Mouse (Mus musculus) hematopoietic stem cell, adult 5-6 weeks (primary cell): Measurements from ENCODE around the gene Egfl8. TPM values are rescaled to one million over a fixed set of nuclear protein-coding genes. Genes with fewer than 3 reads are reported as not detected.

Source experiments
- ATAC-seq, 2 experiments: fragments of 125-278 bp in 1 of 2; replicated peaks in 1 of 2; 2 replicates each; pipeline ENCODE4 v1.8.0; 2016 to 2017; ENCODE audit warnings: inconsistent platforms in 2 of 2, mild to moderate bottlenecking in 2 of 2, moderate number of reproducible peaks in 2 of 2, low read depth in 1 of 2, moderate TSS enrichment in 1 of 2; ENCODE audit not compliant: low FRiP score in 2 of 2, poor library complexity in 2 of 2, severe bottlenecking in 2 of 2, insufficient read depth in 1 of 2, low TSS enrichment in 1 of 2
- total RNA-seq: library from RNA; stranded (forward); fragments of 172-1452, 232-1000 nt; gene quantifications from 2 replicates; pipeline ENCODE4 v1.2.3, GENCODE M21; 2017

The Egfl8 gene
- total RNA-seq, 1 experiment from 2014 or later, result 4.5 TPM

- 0 out of 4 replicates have a peak, but pooled peaks of 1 of the 2 experiments have one; percentile 24 for ATAC-seq
These were observed 35.9 kb upstream of the Egfl8 start for GRCm38 (mm10) chr17:34651507-34652221.

GRCm38 (mm10) chr17:34650781-34651180 is 35.0 kb upstream of the Egfl8 start:
- ATAC-seq, result no peak

DNA sequence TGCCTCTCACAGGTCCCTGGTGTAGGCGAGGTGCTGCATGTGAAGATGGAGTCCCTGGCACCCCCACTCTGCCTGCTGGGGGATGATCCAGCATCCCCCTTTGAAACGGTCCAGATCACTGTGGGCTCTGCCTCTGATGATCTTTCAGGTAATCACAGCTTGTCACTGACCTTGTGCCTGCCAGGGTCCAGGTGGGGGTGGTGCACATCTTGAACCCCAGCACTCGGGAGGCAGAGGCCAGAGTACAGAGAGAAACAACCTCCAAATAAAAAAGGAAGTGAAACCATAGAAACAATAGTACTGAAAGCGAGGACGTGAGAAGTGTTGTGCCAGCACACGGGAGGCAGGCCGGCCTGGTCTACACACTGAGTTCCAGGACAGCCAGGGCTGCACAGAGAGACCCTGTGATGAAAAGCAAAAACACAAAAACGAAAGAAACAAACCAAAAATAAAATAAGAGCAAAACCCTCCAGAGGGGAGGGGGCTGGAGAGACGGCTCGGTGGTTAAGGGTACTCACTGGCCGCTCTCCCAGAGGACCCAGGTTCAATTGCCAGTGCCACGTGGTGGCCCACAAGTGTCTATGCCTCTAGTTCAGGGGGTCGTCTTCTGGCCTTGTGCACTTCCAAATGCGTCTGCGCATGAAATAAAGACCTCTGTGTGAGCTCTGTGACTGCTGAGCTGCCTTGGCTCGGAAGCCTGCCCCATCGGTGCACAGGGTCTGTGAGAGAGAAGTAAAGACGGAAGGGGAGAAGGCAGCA is 33.5 kb upstream of the Egfl8 start:
- no peak for ATAC-seq

GRCm38 (mm10) chr17:34648141-34648890 is 32.5 kb upstream of the Egfl8 start:
- no peak for ATAC-seq

- peak; percentile 93 for ATAC-seq
These were observed 31.4 kb upstream of the Egfl8 start, which contains the start of gene Atf6b for GRCm38 (mm10) chr17:34646906-34647787. TSS of gene Atf6b (plus strand) at chr17:34647146.

GRCm38 (mm10) chr17:34645831-34646511 is 30.2 kb upstream of the Egfl8 start:
- ATAC-seq, result no peak

GRCm38 (mm10) chr17:34645256-34645829 is 29.6 kb upstream of the Egfl8 start:
- no peak for ATAC-seq

GRCm38 (mm10) chr17:34644608-34645007 is 28.8 kb upstream of the Egfl8 start, which contains the start of gene Fkbpl:
TSS of gene Fkbpl (plus strand) at chr17:34644764.
- ATAC-seq, result peak; percentile 79 to 86

DNA sequence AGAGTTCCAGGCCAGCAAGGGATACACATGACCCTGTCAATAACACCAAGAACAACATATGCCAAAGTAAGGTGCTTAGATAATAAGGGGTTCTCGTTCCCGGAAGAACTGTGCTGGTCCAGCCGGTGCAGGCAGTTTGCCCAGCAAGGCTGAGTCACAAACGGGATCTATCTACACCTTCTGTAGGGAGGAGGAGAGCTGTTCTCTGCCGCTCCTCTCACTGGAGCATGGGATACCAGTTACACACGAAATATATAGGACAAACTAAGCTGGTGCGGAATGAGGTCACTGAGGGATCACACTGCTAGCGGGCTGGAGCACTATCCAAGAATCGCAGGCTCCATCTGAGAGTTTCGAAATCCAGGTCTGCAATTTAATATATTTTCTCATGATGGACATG is 28.2 kb upstream of the Egfl8 start:
- ATAC-seq, result no peak

DNA sequence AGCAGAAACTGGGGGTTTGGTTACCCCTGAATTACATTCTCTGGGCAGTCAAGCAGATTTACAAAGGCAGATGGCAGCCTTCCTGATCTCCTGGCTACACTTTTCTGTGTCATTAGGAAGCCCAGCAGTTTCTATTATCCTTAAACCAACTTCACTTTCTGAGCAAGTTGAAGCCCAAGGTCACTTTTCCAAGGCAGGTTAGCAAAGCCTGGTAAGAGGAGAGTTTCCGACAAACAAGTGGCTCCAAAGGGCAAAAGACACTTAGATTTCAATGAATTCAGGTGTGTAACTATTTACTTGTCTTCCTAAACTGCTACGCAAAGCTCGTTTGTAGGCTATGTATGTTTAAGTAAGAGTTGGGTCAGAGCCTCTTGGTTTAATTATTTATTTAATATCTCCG is 27.6 kb upstream of the Egfl8 start:
- no peak for ATAC-seq

GRCm38 (mm10) chr17:34641945-34642344 is 26.2 kb upstream of the Egfl8 start:
- ATAC-seq, result no peak

DNA sequence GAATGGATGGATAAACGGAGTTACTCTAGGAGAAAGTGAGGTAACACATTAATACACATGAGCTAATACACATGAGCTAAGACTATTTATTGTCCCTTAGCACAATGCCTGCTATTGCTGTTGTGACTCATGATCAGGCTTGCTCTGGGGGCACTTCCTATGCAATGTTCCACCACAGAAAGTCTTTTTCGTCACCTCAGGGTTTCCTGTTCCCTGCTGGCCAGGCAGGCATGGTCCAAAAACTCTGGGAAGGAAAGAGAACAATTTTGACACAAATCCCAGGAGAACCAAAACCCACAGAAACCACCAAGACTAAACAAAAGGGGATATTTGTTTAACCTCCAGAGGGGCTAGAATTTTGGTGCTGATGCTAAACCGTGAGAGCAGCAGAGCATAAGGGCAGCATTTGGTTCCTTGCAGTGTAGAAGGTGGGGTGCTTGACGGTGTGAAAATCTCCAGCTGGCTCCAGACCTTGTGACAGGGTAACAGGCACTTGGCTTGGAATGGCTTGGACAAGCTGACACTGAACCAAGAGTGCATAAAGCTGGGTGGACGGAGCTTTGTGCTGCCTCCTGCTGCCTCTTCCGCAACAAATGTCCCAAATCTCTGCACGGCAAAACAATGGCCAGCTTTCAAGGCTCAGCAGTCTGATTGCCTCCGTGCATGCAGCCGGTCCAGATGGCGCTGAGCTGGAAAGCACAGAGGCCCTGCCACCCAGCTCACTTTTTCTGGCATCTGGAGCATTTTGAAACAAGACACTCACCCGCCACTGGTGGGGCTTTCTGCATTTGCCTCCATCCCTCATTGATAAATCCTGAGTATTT is 25.2 kb upstream of the Egfl8 start:
- ATAC-seq, result no peak

- peak; percentile 82 to 90 for ATAC-seq
These were observed 23.9 kb upstream of the Egfl8 start for GRCm38 (mm10) chr17:34639461-34640255.

GRCm38 (mm10) chr17:34637459-34637858 is 21.7 kb upstream of the Egfl8 start:
- ATAC-seq, result no peak

- ATAC-seq, result no peak
These were observed 19.9 kb upstream of the Egfl8 start for GRCm38 (mm10) chr17:34635671-34636070.
